Mouse (Mus musculus): ENCODE measurements around the gene Hck. TPM values are rescaled to one million over a fixed set of nuclear protein-coding genes. Genes with fewer than 3 reads are reported as not detected.

Hck gene
- polyA plus RNA-seq, 1 experiment from 2014 or later: 1.8 TPM

DNA sequence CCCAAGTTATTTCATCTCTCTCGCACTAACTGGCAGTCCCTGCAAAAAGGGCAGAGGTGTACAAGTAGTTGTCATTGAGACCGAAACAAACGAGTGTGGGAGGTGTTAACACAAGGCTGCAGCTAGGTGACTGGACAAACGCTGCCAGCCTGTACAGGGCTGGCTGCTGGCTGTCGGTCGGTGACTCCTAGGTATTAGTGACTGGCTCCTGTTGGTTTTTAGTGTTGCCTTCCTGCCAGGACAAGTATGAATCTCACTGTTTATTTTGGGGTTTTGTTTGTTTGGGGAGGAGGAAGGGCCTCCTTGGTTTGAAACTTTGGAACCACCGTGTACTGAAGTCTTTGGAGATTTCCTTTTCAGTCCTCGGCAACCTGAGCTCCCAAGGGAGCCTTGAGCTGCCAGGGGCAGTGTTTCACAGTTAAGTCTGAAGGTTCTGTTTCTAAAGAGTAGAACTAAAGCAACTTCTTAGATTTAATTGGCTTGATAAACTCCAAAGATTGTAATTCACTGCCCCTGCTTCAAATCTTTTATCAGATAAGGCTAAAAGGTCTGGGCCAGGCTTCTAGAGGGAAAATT lies 67.8 kb downstream of the Hck start:
- Histone ChIP-seq H3K27me3 (replicated peaks) (no peaks in the 10 kb centered on the region), H3K4me3 (no peak overlapping the region), H3K4me1 (peaks cover 17% of the 10 kb centered on the region), H3K9ac (no peak overlapping the region), H3K36me3 (peaks cover 30% of the 10 kb centered on the region), H3K4me2 (no peak overlapping the region), H3K9me3 (no peaks in the 10 kb centered on the region), H3K27ac (replicated peaks) (no peak overlapping the region)
- 52% methylated on average over 8 of the region's 8 CpGs for WGBS
- ATAC-seq (ENCODE audit: extremely low read depth, insufficient number of reproducible peaks, low FRiP score, low TSS enrichment): no peak

DNA sequence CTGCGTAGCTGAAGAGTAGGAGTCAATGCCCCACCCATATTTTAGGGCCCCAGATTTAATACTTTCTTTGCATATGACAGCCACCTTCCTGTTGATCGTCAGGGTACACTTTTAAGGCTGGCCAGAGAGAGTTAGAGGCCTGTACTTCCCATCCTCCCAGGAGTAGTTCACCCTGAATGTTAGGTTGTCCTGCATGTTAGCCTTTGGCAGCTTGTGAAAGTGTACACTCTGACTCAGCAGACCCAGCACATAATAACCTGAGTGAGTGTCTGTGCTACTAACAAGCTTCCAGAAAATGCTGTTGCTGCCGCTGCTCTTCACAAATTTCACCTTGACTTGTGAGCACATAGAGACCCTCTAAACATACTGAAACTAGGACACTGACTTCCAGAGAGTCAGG lies 68.9 kb downstream of the Hck start:
- H3K4me1 ChIP-seq: peaks cover 17% of the 10 kb centered on the region
- no peak overlapping the region for H3K27ac ChIP-seq (replicated peaks)
- no peak for ATAC-seq (ENCODE audit: extremely low read depth, insufficient number of reproducible peaks, low FRiP score, low TSS enrichment)
- H3K4me3 ChIP-seq: no peak overlapping the region
- WGBS: 93% methylated on average over 3 of the region's 3 CpGs
- H3K4me2 ChIP-seq: no peak overlapping the region
- H3K9me3 ChIP-seq: no peaks in the 10 kb centered on the region
- H3K9ac ChIP-seq: no peak overlapping the region
- H3K27me3 ChIP-seq (replicated peaks): no peaks in the 10 kb centered on the region
- peaks cover 38% of the 10 kb centered on the region for H3K36me3 ChIP-seq

DNA sequence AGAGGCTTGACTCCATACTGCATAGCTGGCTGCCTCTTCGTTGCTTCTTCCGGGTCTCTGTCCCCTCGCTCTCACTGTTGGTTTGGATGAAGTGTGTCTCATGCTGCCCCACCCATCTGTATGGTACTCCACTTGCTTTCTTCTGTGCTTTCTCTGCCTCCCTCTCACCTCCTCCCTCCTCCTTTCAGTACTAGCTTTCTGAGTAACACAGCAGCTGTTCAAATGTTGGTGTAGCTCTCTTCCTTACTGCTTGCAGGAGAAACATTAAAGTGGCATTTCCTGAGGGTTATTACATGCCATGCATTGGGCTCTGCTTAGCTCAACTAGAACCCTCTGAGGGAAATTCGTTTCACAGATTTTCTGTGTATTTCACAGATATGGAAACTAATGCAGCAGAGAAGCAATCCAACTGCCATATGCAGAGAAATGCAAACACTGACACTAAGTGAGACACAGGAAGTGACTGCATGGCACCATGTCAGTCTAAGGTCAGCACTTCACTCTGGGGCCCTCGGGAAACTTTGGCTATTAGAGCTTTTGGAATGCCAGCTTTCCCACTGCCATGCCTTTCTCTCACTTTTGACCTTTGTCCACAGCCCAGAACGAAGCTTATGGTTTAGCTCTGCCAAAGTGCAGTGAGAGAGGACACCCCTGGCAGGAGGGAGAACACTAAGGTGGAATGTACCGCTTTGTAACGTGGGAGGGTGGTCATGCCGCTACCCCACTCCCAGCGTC lies 71.0 kb downstream of the Hck start:
- no peaks in the 10 kb centered on the region for H3K27me3 ChIP-seq (replicated peaks)
- peaks cover 60% of the 10 kb centered on the region for H3K36me3 ChIP-seq
- H3K4me1 ChIP-seq: peaks cover 15% of the 10 kb centered on the region
- no peak overlapping the region for H3K4me2 ChIP-seq
- H3K27ac ChIP-seq (replicated peaks): no peak overlapping the region
- no peak overlapping the region for H3K4me3 ChIP-seq
- H3K9ac ChIP-seq: no peak overlapping the region
- WGBS: 76% methylated on average over 10 of the region's 10 CpGs
- no peaks in the 10 kb centered on the region for H3K9me3 ChIP-seq
- ATAC-seq (ENCODE audit: extremely low read depth, insufficient number of reproducible peaks, low FRiP score, low TSS enrichment): no peak

DNA sequence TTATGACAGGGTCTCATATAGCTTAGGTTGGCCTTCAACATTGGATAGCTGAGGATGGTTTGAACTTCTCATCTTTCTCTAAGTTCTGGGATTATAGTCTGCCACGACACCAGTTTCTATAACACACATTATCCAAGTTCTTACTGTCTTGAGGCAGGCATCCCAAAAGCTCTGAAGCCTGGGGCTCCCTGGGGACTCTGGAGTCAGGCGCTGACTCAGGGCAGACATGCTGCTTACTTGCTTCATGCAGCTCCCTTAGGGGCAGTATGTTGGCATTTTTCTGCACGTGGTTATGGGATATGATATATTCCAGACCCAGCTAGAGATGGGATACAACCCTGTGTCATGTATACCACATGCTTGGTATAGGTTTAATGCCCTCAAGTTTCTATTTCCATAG lies 71.7 kb downstream of the Hck start:
- 82% methylated on average over 3 of the region's 3 CpGs for WGBS
- ATAC-seq (ENCODE audit: extremely low read depth, insufficient number of reproducible peaks, low FRiP score, low TSS enrichment): no peak
- Histone ChIP-seq H3K4me2 (no peak overlapping the region), H3K27me3 (replicated peaks) (no peaks in the 10 kb centered on the region), H3K9ac (no peak overlapping the region), H3K4me1 (peaks cover 17% of the 10 kb centered on the region), H3K4me3 (no peak overlapping the region), H3K27ac (replicated peaks) (no peak overlapping the region), H3K36me3 (peaks cover 60% of the 10 kb centered on the region), H3K9me3 (no peaks in the 10 kb centered on the region)

DNA sequence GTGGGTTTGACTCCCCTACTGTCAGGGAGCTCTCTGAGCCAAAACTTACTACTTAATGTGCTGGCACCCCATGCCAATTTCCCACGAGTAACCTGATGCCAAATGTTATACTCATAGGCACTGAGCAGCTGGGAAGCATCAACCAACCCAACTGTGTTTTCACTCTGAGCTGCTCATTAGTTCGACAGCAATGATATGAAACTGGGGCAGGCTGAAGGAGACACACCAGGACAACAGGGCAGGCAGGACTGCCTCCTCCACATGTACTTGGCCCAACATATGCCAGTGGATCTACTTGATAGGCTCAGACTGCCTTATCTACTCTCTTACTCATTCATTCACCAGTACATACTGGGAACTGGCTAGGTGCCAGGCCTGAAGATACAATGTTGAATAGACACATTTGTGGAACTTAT lies 77.9 kb downstream of the Hck start:
- H3K4me1 ChIP-seq: peaks cover 34% of the 10 kb centered on the region
- H3K9me3 ChIP-seq: no peaks in the 10 kb centered on the region
- 39% methylated on average over 2 of the region's 2 CpGs for WGBS
- peak overlapping the region; percentile 48 for H3K27ac ChIP-seq (replicated peaks)
- no peaks in the 10 kb centered on the region for H3K27me3 ChIP-seq (replicated peaks)
- 0 out of 2 replicates have a peak, but pooled peaks have one; percentile 44 for ATAC-seq (ENCODE audit: extremely low read depth, insufficient number of reproducible peaks, low FRiP score, low TSS enrichment)
- H3K4me2 ChIP-seq: no peak overlapping the region
- no peak overlapping the region for H3K9ac ChIP-seq
- H3K4me3 ChIP-seq: no peak overlapping the region
- H3K36me3 ChIP-seq: peaks cover 99% of the 10 kb centered on the region

DNA sequence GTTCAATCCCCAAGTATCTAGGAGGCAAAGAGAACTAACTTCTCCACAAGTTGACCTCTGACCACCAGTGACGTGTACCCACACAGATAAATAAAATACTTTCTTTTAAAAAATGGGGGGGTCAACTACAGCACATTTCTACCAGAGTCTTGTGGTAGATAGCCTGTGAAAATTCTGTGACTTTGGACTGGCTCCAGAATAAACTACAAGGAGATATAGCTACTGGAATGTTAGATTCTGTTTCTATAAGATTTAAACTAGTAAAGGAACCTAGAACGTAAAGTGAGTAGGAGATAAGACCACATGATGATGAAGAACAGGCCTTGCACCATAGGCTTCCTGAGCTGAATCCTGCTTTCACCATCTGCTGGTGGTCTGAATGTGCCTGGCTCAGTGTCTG lies 79.6 kb downstream of the Hck start:
- Histone ChIP-seq H3K9me3 (no peaks in the 10 kb centered on the region), H3K9ac (no peak overlapping the region), H3K4me2 (no peak overlapping the region), H3K27ac (replicated peaks) (no peak overlapping the region), H3K27me3 (replicated peaks) (no peaks in the 10 kb centered on the region), H3K4me3 (no peak overlapping the region), H3K36me3 (peaks cover 99% of the 10 kb centered on the region), H3K4me1 (peaks cover 34% of the 10 kb centered on the region)
- 55% methylated on average over 2 of the region's 2 CpGs for WGBS
- ATAC-seq (ENCODE audit: extremely low read depth, insufficient number of reproducible peaks, low FRiP score, low TSS enrichment): no peak

DNA sequence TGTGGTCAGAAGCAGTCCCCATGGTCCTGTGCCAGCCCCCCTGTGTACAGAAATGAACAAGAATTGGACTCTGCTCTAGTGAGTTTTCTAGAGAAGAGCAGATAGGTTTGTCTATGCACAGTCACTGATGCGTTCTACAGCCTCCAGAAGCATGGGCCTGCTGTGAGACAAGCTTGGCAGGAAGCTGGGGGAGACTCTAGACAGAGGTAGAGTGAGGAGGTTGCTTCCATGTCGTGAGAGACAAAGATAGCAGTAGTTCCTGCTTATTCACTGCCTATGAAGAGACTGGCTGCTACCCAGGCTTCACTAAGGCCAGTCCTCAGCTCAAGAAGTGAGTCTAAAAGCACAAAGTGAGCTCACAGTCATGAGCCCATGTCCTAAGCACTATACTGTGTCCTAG lies 83.0 kb downstream of the Hck start:
- Histone ChIP-seq H3K36me3 (peaks cover 100% of the 10 kb centered on the region), H3K27me3 (replicated peaks) (no peaks in the 10 kb centered on the region), H3K9me3 (no peaks in the 10 kb centered on the region), H3K27ac (replicated peaks) (no peak overlapping the region), H3K4me1 (peaks cover 20% of the 10 kb centered on the region), H3K9ac (no peak overlapping the region), H3K4me2 (no peak overlapping the region), H3K4me3 (no peak overlapping the region)
- no peak for ATAC-seq (ENCODE audit: extremely low read depth, insufficient number of reproducible peaks, low FRiP score, low TSS enrichment)
- WGBS: 72% methylated on average over 2 of the region's 2 CpGs

DNA sequence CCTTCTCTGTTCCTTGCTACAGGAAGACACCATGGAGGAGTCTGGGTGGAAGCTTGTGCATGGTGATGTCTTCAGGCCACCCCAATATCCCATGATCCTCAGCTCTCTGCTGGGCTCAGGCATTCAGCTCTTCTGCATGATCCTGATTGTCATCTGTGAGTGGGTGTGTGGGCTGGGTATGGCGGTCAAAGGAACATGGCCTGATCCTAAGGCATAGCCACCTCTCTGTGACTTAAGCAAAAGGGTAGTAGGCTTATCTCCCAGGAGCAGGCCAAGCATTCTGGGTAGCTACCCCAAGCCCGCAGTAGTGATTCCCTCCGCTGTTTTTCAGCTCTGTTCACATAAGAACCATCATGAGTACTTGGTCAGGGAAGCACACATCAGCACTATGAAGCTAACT lies 86.0 kb downstream of the Hck start:
- no peak for ATAC-seq (ENCODE audit: extremely low read depth, insufficient number of reproducible peaks, low FRiP score, low TSS enrichment)
- Histone ChIP-seq H3K9me3 (no peaks in the 10 kb centered on the region), H3K27ac (replicated peaks) (no peak overlapping the region), H3K27me3 (replicated peaks) (no peaks in the 10 kb centered on the region), H3K9ac (no peak overlapping the region), H3K36me3 (peaks cover 97% of the 10 kb centered on the region), H3K4me1 (peaks cover 17% of the 10 kb centered on the region), H3K4me3 (no peak overlapping the region), H3K4me2 (no peak overlapping the region)
- WGBS: 84% methylated on average over 3 of the region's 3 CpGs

DNA sequence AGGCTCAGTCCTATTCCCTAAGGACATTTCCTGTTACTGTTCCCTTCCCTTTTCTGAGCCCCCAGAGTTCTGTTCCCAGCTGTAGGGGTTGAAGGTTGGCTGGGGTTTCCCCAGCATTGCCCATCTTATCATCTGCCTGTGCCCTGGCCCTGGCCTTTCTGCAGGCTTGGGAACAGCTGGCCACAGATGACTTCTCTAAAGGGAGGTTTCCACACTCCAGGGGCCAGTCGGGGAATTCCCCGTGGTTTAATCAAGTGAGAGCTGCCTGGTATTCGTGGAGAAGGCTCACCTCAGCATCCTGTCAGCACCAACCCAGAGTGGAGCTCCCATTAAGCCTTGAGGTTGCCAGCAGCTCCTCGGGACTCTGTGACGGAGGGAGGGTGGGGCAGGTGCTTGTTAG lies 90.2 kb downstream of the Hck start:
- no peaks in the 10 kb centered on the region for H3K27me3 ChIP-seq (replicated peaks)
- no peak overlapping the region for H3K4me2 ChIP-seq
- H3K4me1 ChIP-seq: peaks cover 17% of the 10 kb centered on the region
- H3K27ac ChIP-seq (replicated peaks): peak overlapping the region; percentile 56
- H3K9me3 ChIP-seq: no peaks in the 10 kb centered on the region
- peak overlapping the region; percentile 50 for H3K9ac ChIP-seq
- no peak overlapping the region for H3K4me3 ChIP-seq
- no peak for ATAC-seq (ENCODE audit: extremely low read depth, insufficient number of reproducible peaks, low FRiP score, low TSS enrichment)
- WGBS: 25% methylated on average over 5 of the region's 5 CpGs
- H3K36me3 ChIP-seq: peaks cover 92% of the 10 kb centered on the region

DNA sequence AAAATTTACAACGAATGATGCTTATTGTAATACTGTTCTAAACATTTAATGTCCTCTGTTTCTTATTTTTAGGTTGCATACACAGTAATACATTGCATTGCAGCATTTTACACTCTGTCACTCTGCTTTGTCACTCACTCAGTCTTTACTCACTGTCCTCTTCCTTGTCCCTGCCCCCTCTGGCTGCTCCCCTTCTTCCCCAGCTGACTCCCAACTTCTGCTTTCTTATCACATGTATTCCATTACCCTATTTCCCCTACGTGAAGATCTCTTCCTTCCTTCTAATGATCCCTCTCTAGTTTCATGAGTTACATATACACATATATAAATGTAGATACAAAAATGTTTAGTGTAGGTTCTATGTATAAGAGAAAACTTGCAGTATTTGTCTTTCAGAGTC lies 90.8 kb downstream of the Hck start:
- Histone ChIP-seq H3K4me3 (no peak overlapping the region), H3K9ac (no peak overlapping the region), H3K27ac (replicated peaks) (no peak overlapping the region), H3K27me3 (replicated peaks) (no peaks in the 10 kb centered on the region), H3K4me2 (no peak overlapping the region), H3K9me3 (no peaks in the 10 kb centered on the region), H3K4me1 (peaks cover 17% of the 10 kb centered on the region), H3K36me3 (peaks cover 92% of the 10 kb centered on the region)
- WGBS: 68% methylated on average over 2 of the region's 2 CpGs
- no peak for ATAC-seq (ENCODE audit: extremely low read depth, insufficient number of reproducible peaks, low FRiP score, low TSS enrichment)

All from heart, embryonic 13.5 days (tissue).